Mouse (Mus musculus) urinary bladder, adult 2 months (tissue): ENCODE results near the gene Eif1. TPM values are rescaled to one million over a fixed set of nuclear protein-coding genes. Genes with fewer than 3 reads are reported as not detected.
"Not testable (repeated sequence)": the region's sequence is repeated elsewhere in the genome, so short reads cannot be mapped to it uniquely, and the experiment has no call there.

ENCODE experiments used
- DNase-seq: peaks from one replicate; pipeline ENCODE4 v3.0.0; 2022; ENCODE audit warnings: low spot score
- polyA plus RNA-seq: library from polyadenylated mRNA; depleted of rRNA; stranded (reverse); fragments of >200 nt; gene quantifications from 2 replicates; pipeline ENCODE4 v1.2.3, GENCODE M21; 2012; rRNA removed

Gene Eif1
- polyA plus RNA-seq, 1 experiment: 510 TPM

DNA sequence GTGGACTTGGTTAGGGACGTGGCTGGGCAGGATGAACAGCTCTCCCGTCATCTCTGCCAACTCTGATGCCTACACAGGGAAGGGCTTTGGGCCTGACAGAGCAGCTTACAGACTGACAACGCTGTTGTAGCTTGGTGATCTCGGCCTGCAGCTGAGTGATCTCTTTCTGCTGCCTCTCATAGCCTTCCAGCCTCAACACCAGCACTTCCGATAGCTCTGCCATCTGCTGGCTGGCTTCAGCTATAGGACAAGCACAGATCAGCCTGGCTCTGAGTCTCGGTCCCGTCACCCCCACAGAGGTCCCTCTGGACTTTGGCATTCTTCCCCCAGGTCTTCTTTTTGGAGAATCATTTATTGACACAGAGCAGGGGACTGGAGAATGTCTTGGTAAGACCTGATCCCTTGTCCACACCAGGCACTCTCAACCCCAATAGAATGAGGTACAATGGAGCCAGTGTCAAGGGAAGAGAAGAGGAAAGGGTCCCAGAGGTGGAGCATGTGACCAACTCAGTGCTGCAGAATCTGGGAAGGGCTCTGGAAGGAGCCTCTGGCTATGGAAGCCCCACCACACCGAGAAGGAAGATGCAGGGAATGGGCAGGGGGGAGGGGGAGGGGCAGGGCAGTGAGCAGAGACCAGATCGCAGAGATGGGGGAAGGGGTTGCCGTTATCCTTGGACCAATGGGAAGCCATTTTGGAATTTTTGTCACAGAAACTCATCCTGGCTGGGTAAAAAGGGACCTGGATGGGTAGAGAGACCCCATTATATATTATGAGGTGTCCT, 32.6 kb downstream of the Eif1 start:
- DNase-seq: no peak

- no peak for DNase-seq
These were observed 35.7 kb downstream of the Eif1 start for GRCm38 (mm10) chr11:100355151-100355951.

GRCm38 (mm10) chr11:100355972-100356818, 36.5 kb downstream of the Eif1 start, which contains the start of gene Hap1:
Gene Hap1 (minus strand): TSS chr11:100356128.
- DNase-seq: peak; percentile 54

- DNase-seq: no peak
These were observed 37.1 kb downstream of the Eif1 start for GRCm38 (mm10) chr11:100356819-100357211.

- DNase-seq: no peak
These were observed 37.7 kb downstream of the Eif1 start for GRCm38 (mm10) chr11:100357408-100357807.

DNA sequence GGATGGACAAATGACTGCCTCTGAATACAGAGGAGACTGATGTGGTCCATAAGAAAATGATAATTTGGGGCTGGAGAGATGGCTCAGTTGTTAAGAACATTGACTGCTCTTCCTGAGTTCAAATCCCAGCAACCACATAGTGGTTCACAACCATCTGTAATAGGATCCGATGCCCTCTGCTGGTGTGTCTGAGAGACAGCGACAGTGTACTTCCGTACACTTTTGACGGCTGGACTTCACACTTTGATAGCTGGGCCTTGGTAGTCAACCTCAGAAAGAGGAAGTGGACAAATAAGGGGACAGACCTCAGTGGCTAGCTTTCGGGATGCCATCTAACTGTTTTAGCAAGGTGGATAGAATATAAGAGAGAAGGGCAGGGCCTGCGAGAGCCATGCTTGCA, 40.5 kb downstream of the Eif1 start:
- no peak for DNase-seq

DNA sequence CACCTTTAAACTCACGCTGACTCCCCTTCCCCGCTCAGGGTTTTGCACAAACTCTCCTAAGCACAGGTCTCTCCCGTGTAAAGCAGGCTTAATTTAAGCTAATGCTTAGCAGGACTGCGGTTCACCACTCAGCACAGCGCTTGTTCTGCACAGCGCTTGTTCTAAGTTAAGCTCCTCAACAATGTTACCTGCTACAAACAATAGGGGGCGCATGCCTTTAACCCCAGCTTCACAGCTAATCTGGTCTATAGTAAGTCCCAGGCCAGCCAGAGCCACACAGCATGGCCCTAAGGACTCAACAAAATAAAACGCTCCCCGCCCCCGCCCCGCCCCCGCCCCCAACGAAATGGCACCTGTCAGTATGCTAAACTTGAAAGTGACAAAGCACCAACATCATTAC, 41.4 kb downstream of the Eif1 start:
- not testable (repeated sequence) for DNase-seq

- DNase-seq: no peak
These were observed 42.7 kb downstream of the Eif1 start for GRCm38 (mm10) chr11:100362209-100362978.

DNA sequence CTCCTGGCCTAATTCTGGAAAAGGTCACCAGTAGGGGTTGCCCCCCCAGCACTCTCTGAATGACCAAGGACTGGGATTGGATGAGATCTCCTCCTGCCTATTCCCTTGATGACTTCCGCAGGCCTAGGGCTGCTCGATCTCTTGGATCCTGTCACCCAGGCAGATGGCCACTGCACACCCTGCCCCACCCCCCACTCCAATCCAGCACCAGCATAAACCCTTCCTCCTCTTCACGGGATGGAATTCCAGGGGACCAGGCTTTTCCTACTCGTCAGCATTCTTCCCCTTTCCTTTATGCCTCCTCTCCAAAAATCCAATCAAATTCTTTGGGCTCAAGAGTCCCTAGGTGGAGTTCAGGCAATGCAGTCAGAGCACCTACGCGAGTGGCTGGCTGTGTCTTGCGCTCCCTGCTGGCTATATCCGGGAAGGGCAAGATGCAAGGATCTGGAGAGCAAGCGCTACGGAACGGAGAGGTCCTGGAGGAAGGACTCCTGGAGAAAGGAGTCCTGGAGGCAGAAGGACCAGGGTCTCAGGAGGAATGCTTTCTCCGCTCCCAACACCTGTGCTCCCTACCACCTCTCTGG, 43.4 kb downstream of the Eif1 start:
- no peak for DNase-seq

DNA sequence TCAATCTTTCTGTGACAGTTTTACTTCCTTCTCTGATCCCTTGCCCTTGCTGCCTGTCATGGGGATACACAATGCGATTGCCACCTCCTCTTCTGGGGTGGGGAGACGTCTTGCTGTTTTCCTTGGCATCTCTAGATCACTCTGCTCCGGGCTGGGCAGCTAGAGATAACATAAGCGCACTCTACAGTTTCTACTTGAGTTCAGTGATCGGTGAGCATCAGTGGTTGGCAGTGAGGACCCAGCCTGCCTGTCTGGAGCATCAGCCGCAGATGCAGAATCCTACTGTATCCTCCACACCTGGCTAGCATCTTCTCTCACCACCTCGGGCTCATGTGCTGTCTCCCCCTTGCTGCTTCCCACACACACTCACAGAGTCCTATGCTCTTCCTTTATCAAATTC, 49.5 kb downstream of the Eif1 start:
- no peak for DNase-seq

DNA sequence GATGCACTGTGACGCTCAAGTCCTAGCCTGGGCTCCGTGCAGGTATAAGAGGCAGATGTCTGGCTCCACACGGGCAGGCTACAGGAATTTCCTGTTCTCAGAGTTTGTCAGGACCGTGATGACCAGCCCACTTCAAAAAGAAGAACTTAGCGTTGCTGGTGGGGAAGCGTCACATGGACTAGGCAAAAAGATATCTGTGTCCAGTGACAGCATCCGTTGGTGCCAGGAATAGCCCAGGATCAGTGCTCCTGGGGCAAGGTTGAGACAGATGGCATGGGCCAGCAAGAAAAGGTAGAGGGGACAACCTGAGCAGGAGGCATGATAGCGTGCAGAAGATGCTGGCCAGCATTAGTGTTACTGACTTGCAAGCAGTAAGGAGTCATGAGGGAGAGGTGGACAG, 50.1 kb downstream of the Eif1 start:
- no peak for DNase-seq

Other genes with a start within 250 kb of the Eif1 start
- not detected in 2 replicates for gene Krt32, start 231.7 kb upstream of the Eif1 start, polyA plus RNA-seq
- 0.04 and 0.06 TPM in 2 replicates for gene Krt35, start 223.6 kb upstream of the Eif1 start, polyA plus RNA-seq
- gene Krt36, start 214.3 kb upstream of the Eif1 start, polyA plus RNA-seq: 0.22 and 0.33 TPM in 2 replicates
- 0.37 and 0.91 TPM in 2 replicates for gene Krt13, start 198.3 kb upstream of the Eif1 start, polyA plus RNA-seq
- gene Krt15, start 184.0 kb upstream of the Eif1 start, polyA plus RNA-seq: 622 and 677 TPM in 2 replicates
- 814 and 933 TPM in 2 replicates for gene Krt19, start 171.2 kb upstream of the Eif1 start, polyA plus RNA-seq
- not detected in 2 replicates for gene Krt9, start 126.6 kb upstream of the Eif1 start, polyA plus RNA-seq
- 0.91 and 1.7 TPM in 2 replicates for gene Krt14, start 112.3 kb upstream of the Eif1 start, polyA plus RNA-seq
- gene Krt16, start 71.0 kb upstream of the Eif1 start, polyA plus RNA-seq: not detected in 2 replicates
- 0.44 and 0.61 TPM in 2 replicates for gene Krt17, start 58.9 kb upstream of the Eif1 start, polyA plus RNA-seq
- not detected in 2 replicates for gene Krt42, start 50.0 kb upstream of the Eif1 start, polyA plus RNA-seq
- gene Gast, start 14.5 kb downstream of the Eif1 start, polyA plus RNA-seq: not detected in 2 replicates
- gene Hap1, start 36.2 kb downstream of the Eif1 start, polyA plus RNA-seq: 3.6 and 4.3 TPM in 2 replicates
- 92.4 and 119 TPM in 2 replicates for gene Jup, start 77.9 kb downstream of the Eif1 start, polyA plus RNA-seq
- 53.4 and 56.2 TPM in 2 replicates for gene P3h4, start 95.0 kb downstream of the Eif1 start, polyA plus RNA-seq
- 84.6 and 90.5 TPM in 2 replicates for gene Fkbp10, start 95.8 kb downstream of the Eif1 start, polyA plus RNA-seq
- 128 and 134 TPM in 2 replicates for gene Nt5c3b, start 121.9 kb downstream of the Eif1 start, polyA plus RNA-seq
- 1.3 and 1.4 TPM in 2 replicates for gene Klhl10, start 122.0 kb downstream of the Eif1 start, polyA plus RNA-seq
- gene Klhl11, start 152.9 kb downstream of the Eif1 start, polyA plus RNA-seq: 12.2 and 13.2 TPM in 2 replicates
- 83.9 and 93.7 TPM in 2 replicates for gene Acly, start 208.1 kb downstream of the Eif1 start, polyA plus RNA-seq
- 0.26 and 0.60 TPM in 2 replicates for gene Ttc25, start 225.7 kb downstream of the Eif1 start, polyA plus RNA-seq